Mouse (Mus musculus) c-Kit-negative CD71-positive TER-119-positive erythroid progenitor cells, embryonic 14.5 days (primary cell): ENCODE results near the gene Kif5a.

ENCODE experiments used
- DNase-seq: peaks from one replicate; pipeline ENCODE4 v3.0.0-alpha.2; 2013; ENCODE audit warnings: low read depth, low spot score

Kif5a gene

GRCm38 (mm10) chr10:127289573-127290191, 26.5 kb upstream of the Kif5a start:
- DNase-seq, result peak; percentile 63

- DNase-seq, result peak; percentile 82
Measured at GRCm38 (mm10) chr10:127288800-127289572, 25.8 kb upstream of the Kif5a start, which contains the start of gene Mbd6. Gene Mbd6 (minus strand): TSS chr10:127289018.

GRCm38 (mm10) chr10:127288328-127288799, 25.2 kb upstream of the Kif5a start:
- DNase-seq, result no peak

DNA sequence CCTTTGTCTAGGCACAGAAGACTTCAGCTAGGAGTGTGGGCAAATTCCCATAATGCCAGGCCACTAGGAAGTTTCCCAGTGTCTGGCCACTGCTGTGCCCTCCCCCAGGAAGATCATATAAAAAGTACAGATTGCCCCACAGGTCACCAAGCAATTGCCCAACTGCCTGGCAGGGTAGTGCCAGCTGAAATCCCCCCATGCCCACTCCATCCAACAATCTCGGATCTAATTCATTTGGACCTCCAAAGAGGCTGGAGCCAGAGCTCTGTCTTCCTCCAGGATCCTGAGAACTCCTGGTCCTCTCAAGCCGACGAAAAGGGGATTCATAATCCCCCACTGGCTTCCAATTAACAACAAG, 24.8 kb upstream of the Kif5a start:
- no peak for DNase-seq

DNA sequence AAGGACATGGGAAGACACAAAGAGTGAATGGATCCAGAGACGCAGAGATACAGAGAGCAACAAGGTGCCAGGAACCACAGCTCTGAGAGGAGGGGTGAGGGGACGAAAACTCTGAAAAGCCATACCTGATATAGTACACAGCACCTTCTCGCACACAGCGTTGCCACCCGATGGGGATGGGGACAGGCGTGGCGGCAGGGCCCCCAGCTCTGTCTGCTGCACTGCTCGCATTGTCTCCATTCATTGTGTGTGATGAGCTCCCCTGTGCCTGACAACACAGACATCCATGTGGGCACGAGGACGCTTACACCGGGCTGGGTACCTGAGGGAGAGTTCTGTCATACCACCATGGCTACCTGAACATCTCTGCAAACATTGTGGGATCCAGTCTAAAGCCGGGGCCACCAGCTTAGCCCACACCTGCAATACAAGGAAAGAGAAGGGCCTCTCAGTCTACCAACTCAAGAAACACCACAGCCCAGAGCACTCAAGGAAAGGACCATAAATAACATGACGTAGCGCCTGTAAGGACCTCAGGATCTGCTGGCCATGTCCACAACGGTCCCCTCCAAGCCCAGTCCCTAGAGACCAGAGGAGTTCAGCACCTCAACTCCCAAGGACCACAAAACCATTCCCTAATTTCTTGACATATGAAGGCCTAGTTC, 24.3 kb upstream of the Kif5a start:
- no peak for DNase-seq

- DNase-seq, result no peak
Measured at GRCm38 (mm10) chr10:127286730-127287129, 23.6 kb upstream of the Kif5a start.

- DNase-seq, result no peak
Measured at GRCm38 (mm10) chr10:127286194-127286593, 23.0 kb upstream of the Kif5a start.

DNA sequence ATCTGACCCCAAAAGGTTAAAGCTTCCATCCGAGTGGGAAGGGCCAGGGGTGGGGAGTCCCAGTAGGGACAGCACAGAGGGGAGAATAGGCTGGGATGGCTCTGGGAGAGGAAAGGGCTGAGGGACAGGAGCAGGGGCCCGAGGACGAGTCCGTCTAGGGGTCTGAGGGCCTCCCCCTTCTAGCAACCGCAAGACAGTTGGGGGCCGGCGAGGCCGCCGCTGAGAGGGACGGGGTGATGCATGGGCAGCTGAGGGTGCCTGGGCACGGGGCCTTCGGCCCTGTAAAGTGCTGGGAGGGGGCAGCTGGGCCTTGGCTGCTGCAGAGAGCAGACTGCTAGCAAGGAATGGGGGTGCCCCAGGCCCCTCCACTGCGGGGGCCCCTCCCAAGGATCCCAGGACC, 22.5 kb upstream of the Kif5a start:
- DNase-seq, result no peak

GRCm38 (mm10) chr10:127284724-127285500, 21.8 kb upstream of the Kif5a start:
- DNase-seq, result no peak

DNA sequence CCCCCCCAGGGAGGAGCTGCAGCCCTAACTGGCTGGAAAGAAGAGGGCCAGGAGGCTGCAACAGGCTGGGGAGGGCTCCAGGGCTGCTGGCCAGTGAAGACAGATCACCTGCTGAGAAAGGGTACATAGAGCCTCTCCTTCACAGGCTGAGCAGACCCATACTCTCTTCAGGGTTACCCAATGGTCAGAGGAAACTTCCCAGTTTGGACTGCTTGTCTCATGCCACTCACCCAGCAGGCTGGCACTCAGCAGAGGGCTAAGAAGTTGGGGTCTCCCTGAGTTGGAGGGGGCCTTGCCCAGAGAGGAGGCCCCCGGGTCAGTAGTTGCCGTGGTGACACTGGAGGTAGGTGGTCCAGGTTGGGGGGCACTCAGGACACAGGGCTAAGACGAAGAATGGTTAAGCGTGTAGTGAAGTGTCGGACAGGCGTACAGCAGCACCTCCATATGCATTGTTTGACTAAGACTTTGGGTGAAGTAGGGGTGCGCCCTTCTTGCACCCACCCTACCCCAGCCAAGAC, 21.0 kb upstream of the Kif5a start:
- DNase-seq, result no peak

DNA sequence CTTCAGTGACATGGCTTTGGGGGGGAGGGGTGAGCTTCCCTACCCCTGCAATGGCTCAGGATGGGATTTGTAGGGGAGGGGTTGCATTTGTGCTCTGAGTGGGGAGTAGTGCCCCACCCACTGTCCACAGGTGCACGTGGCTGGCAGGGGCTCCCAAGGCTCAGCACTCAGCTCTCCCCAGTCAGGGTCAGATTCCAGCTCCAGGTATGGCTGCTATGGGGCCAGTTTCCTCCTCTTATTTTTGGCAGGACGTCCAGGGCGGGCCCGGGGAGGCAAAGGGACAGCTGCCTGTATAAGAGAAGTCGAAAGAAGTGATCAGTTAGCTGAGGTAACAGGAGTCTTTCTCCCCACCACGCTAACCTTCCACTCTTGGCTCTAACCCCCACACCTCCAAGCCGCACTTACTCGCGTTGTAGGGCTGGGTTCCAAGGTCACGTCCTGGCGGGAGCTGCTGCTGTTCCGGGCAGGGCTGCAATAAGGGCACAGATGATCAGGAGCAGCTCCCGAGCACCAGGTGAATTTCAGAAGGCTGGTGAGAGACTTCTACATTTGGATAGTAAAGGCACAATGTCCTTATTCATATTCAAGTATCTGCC, 19.6 kb upstream of the Kif5a start:
- no peak for DNase-seq

DNA sequence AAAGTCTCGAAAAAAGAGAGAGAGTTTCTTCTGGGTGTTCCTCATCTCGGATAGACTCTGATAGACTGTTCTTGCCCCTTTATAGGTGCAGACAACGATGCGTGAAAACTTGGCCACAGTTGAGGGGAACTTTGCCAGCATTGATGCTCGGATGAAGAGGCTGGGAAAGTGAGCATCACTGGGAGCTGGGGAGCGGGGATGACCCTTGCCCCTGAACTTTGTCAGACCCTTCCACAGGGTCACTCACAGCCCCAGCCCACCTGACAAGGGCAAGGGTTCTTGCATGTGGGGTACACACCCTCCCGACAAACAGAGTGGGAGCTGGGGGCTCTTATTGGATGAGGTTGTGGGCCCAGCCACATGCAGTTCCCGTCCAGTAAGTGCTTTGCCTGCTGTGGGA, 18.2 kb upstream of the Kif5a start:
- no peak for DNase-seq

DNA sequence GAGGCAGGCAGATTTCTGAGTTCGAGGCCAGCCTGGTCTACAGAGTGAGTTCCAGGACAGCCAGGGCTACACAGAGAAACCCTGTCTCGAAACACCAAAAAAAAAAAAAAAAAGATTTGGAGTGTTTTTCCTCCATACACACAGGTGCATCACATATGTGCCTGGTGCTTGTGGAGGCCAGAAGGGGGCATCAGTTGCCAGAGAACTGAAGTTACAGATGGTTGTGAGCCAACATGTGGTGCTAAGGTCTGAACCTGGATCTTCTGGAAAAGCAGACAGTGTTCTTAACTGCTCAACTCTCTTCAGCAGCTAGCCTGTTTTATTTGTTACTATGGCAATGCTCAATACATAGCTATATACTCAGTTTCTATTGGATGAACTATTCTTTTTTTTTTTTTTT, 16.6 kb upstream of the Kif5a start:
- DNase-seq, result no peak

- DNase-seq, result no peak
Measured at GRCm38 (mm10) chr10:127274261-127275022, 11.3 kb upstream of the Kif5a start.

DNA sequence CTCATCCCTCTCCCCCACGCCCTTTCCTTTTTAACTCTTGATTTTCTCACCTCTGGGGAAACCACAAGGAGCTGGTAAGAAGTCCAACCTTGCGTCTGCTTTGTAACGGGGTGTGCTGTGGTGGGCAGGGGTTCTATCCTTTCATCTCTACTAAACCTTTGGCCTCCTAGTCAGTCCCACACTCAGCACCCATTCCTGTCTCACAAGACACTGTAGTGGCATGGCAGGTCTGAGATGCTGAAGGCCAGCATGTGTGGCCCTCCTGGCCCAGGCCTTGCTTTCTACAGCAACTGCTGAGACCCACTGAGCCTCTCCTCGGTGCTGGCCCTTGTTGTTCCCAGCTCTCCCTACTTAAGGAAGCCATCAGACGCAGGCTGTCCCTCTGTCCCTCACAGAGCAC, 9.2 kb upstream of the Kif5a start:
- DNase-seq, result no peak

DNA sequence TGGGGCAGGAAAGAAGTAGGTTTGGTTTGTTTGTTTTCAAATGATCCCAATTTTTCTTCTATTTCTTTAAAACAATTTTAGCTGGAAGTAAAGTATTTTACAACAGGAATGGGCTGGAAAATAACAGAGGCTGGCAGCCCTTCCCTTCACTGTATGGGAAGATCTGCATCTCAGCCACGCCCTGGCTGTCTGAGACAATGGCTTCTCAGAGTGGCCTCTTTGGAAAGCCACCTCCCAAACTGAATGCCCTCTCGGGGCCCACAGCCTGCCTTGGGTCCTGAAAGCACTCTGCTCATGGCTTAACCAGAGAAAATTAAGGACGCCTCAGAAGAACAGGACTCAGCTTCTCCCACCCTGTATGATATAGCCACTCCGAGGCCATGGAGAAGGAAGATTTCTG, 6.7 kb upstream of the Kif5a start:
- no peak for DNase-seq

GRCm38 (mm10) chr10:127269036-127269435, 5.9 kb upstream of the Kif5a start:
- no peak for DNase-seq

DNA sequence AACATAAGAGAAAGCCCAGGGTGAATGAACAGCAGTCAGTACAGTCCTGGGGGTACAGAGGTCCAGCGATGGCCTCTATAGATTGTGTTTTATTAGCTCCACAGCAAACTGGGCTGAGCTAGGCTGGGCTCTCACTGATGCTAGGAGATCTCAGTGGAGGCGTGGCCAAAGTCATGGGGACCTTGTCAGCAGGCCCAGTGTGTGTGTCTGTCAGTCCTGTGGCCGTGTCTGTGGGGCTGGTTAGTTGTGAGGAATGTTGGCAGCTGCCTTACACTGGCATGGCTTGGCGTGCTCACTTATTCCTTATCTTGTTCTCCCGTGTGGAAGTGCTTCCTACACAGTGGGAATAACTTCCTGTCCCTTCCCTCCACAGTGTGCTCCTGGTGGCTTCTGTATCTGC, 5.3 kb upstream of the Kif5a start:
- no peak for DNase-seq

- DNase-seq, result no peak
Measured at GRCm38 (mm10) chr10:127267318-127267717, 4.2 kb upstream of the Kif5a start.
